Mouse (Mus musculus): Measurements from ENCODE around the gene Trip11.
"Not testable (repeated sequence)": the region's sequence is repeated elsewhere in the genome, so short reads cannot be mapped to it uniquely, and the experiment has no call there.

Trip11 gene

DNA sequence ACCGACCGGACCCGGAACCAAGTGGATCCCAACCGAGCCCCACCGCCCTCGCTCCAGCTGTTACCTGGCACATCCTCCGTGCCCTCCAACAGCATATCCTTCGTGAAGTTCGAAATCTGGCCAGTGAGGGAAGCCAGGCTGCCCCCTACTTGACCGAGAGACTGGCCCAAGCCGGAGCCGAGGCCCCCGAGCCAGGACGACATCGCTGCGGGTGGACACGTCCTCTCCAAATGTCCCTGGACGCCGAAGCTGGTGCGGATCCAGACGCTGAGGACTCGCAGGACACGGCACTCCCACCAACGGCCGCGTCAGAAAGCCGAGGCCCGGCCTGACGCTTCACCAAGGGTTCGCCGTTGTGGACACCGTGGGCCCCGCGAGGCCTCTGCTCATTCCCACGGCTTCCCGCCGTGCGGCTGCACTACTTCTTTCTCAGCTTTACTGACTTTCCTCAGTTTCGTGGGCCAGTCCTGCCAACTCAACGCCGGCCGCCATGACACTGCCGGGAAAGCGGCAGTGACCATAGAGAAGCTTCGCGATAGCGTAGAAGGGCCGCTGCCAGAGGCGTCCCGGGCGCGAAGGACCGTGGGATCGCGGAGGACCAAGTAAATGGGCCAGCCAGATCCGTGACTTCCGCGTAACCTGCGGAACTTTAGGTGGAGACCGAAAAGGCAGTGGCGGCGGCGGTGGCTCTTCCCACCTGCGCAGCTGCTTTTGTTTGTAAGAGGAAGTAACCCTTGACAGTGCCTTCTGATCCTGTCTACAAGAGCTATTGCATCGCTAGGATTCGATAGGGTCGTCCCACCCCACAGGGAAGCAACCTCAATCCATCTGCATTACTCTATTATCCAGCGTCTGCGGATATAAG lies at the start of gene Trip11:
Gene Trip11, minus strand, starts transcription at position 642 of the 865 bp plus-strand sequence.
- peak; percentile 85 for DNase-seq (ENCODE audit: low read depth, low spot score)

DNA sequence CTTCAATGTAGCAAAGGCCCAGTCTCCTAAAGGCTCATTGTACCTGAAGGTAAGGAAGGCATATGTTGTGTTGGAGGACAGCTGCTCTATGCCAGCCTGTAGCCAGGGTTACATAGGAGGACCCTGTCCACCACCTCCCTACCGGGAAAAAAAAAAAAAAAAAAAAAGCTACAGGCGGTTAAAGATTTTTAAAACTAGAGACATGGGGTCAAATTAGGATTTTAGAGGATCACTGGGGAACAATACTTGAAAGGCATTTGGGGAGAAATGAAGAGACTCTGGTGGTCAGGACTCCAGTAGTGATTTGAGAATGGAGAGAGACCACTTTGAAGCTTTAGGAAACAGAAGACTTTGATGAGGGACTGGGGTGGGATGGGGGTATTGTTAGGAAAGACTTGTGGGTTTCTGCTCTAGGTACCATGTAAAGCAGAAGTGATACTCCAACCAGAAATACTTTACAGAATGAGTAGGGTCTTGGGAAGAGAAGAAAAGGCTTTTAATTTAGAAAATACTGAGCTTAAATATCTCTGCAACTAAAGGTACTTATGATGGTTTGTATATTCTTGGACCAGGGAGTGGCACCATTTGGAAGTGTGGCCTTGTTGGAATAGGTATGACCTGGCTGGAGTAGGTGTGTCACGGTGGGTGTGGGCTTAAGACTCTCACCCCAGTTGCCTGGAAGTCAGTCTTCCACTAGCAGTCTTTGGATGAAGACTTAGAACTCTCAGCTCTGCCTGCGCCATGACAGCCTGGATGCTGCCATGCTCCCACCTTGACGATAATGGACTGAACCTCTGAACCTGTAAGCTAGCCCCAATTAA lies 46.1 kb upstream of the Trip11 start:
- DNase-seq (ENCODE audit: low read depth, low spot score): not testable (repeated sequence)

DNA sequence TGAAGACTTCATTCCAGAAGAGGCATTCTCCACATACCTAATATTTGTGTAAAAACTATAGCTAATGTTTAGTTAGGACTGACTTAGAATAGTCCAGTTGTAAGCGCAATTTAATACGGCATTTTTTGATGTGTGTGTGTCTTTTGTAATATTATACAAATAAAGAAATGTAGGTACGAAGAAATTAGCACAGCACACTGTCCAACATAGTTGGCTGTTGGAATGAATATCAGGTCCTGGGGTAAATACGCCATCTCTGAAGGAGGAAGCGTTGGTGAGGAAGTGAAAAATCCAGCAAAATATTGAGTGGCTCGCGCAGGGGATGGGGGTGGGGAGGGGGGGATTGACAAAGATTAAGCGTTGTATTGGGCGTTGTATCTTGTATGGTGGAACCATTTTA lies 45.5 kb upstream of the Trip11 start:
- no peak for DNase-seq (ENCODE audit: low read depth, low spot score)

DNA sequence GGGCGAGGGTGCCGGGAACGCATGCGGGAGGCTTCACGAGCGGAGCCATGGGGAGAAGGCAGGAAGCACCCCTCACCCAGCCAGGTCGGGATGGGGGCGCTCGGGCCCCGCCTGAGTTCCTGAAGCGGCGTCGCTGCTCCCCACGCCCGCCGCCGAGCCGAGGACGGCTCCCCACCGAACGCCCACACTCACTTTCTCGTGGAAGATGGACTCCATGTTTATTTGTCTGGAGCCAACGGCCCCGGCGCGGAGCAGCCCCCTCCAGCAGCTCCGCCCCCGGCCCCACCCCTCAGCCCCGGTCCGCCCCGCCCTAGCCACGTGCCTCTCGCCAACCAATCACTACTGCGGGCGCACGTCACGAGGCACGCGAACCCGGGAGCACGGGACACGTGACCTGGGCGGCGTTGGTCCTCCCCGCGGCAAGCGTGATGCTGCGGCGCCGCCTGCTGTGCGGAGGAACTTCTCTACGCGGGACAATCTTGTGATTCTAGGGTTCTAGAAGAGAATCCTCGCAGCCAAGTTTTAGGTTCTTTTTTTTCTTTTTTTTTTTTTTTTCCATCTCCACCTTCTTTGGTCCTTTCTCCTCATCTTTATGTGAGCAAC lies 45.0 kb upstream of the Trip11 start, which contains the start of gene Atxn3:
Gene Atxn3, minus strand, starts transcription at position 305 of the 603 bp plus-strand sequence.
- DNase-seq (ENCODE audit: low read depth, low spot score): peak; percentile 96

DNA sequence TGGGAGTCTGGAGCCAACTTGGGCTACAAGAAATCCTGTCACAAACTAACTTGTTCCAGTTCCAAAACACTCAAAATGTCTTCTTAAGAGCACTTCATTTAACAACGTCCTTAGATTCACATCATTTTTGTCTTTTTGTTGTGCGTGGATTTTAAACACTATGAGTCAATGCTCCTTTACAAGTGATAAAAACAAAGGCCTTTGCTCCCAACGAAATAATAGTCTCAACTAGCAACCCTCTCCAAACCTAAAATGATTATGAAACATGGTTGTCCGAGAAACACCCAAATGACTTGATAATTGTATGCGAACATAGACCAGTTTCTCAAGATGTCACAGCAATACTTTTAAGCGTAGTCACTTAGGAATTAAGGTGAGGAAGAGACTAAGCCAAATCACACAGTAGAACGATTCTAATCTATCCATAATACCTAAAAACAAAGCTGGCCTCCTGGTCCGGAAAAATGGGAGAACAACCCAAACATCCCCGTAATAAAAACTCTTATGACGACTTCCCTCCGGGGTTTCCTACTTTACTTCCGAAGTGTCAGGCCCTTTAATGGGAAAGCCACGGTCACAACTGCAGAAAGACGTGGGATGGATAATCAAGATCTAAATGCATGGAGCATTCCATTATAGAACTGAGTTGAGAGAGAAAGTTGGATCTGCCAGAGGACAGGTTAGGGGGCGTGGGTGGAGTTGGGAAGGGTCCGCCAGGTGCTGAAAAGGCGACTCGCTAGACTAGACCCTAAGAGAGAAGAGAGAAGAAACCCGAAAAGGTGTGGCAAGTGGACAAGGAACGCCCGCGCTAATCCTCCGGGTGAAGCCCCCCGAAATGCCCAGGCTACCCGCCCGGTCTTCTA lies 44.2 kb upstream of the Trip11 start:
- no peak for DNase-seq (ENCODE audit: low read depth, low spot score)

DNA sequence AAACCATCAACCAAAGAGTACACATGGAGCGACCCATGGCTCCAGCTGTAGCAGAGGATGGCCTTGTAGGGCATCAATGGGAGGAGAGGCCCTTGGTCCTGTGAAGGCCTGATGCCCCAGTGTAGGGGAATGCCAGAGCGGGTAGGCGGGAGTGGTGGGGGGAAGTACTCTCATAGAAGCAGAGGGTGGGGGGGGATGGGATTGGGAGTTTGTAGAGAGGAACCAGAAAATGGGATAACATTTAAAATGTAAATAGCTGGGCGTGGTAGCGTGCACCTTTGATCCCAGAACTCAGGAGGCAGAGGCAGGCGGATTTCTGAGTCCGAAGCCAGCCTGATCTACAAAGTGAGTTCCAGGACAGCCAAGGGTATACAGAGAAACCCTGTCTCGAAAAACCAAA lies 42.8 kb upstream of the Trip11 start:
- DNase-seq (ENCODE audit: low read depth, low spot score): not testable (repeated sequence)

DNA sequence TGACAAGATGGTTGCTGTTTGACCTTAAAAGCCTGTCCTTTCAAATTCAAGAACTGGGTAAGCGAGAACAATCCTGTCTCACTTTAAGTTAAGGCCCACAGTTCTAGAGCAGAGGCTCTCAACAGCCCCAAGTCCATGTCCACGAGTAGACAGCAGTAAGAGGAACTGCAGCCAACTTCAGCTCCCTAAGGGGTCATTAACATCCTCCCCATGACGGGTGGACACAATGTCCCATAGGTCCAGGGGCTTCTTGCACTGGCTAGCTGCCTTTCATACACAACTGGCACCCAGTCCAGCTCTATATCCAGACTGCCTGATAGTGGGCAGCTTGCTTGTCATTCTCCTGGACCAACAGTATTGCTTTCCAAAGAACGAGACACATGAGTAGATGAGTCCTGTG lies 35.7 kb upstream of the Trip11 start:
- no peak for DNase-seq (ENCODE audit: low read depth, low spot score)

DNA sequence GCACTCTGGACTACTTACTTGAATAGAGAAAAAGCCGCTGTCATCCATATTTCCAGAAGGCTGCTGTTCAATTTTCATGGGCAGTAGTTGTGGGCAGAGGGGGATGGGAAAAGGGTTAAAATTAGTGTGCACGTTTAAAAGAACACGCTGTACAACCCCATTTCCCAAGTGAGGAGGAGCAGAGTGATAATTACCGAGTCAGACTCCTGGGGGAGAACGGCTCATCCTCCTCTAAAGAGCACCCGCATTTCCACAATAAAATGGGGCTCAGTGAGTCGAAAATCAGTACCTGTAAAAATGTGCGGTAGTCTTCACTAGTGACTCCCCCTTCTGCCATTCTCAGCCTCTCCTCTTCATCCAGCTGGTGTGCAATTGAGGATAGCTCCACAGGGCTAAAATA lies 34.9 kb upstream of the Trip11 start:
- DNase-seq (ENCODE audit: low read depth, low spot score): no peak

DNA sequence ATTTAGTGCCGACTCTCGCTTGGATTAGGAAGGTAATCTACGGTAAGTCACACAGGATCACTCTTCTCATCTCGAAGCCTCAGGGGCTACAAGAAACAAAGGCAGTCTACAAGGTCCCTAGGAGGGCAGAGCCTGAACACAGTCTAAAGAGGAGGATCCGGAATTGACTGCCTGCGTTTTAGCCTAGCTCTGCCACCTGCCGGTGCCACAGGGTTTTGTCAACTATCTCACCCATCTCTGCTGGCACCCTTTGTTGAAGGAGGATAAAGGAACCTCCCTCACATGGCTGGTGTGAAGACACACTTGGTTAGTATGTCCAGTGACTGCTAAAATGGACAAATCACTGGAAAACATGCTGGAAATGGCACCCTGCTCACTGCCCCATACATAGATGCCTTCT lies 24.5 kb upstream of the Trip11 start:
- no peak for DNase-seq (ENCODE audit: low read depth, low spot score)

DNA sequence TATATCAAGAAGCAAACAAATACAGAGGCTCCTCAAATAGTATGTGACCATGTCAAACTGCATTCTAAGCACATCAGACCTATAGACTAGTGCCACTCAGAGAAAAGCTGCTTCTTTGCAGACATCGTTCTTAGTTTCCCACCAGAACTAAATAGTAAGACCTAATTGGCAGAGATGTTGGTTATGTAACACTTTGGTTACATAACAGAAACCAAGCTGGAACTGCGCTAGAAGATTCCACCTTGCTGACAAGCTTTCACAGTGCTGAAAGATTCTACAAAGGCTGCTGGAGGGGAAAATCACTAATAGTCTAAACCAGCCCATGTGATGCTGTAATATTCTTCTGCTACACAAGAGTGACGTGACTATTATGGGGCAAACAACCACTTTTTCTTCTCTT lies 22.2 kb upstream of the Trip11 start:
- DNase-seq (ENCODE audit: low read depth, low spot score): no peak

DNA sequence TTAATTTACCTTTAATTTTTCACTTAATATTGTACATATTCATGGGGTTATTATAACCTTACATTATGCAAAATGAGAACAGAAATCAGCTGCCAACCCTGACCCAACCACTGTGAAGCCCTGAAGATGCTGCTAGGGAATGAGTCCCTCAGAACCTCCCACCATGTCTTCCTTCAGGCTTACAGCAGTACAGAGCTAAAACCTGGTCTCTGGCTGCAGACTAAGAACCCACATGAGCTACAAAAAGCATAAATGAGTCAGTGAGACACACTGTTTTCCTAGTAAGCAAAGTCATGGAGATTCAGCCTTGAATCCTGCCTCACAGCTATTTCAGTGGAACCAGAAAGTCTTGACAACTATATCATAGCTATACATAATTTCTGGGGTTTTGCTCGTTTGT lies 15.4 kb upstream of the Trip11 start:
- no peak for DNase-seq (ENCODE audit: low read depth, low spot score)

DNA sequence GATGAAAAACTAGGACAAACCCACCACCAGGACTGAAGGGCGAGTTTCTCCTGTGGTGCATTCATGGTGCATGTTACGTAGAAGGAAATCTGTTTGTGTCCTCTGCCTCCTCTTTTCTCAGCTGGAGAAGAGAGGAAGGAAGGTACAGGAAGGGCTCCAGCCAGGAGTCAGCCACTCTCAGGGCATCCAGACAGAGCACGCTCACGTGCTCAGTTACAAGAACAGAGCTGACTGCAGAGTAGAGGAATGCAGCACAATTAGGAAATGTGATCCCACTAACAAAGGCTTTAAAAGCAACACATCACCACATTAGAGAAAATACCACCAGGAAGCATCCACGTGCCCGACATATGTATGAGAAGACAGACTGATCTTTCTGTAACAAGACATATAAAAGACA lies 9.2 kb upstream of the Trip11 start:
- no peak for DNase-seq (ENCODE audit: low read depth, low spot score)

DNA sequence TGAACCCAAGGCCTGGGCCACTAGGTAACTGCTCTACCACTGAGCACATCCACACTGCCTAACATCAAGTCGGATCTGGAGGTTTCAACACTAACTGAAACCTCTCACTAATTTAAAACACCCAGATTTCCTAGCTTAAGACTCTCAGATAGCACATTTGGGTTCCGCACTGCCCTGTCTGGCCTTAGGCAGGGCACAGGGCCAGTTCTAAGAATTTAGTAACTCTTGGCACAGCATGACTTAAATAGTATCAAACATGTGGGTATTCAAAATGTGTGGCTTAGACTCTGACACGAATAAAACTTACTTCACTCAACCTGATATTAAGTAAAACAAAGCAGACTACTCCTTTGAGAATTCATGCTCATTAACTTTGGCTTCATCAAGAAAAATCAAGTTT lies 6.8 kb upstream of the Trip11 start:
- no peak for DNase-seq (ENCODE audit: low read depth, low spot score)

DNA sequence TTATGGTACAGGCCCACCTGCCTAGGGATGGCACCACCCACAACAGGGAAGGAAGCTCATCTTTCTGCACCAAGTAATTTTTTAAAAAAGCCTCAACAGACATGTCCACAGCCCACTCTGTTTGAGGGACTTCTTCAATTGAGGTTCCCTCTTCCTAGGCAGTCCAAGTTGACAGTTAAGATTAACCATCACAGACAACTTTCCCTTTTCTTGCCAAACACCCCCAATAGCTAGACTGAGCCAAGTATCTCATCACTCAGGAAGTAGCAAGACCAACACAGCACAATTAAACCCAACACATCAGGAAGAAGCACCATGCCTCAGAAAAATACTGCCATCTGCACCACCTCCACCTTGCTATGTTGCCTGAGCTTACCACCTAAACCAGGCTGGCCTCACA lies 4.1 kb upstream of the Trip11 start:
- DNase-seq (ENCODE audit: low read depth, low spot score): no peak

DNA sequence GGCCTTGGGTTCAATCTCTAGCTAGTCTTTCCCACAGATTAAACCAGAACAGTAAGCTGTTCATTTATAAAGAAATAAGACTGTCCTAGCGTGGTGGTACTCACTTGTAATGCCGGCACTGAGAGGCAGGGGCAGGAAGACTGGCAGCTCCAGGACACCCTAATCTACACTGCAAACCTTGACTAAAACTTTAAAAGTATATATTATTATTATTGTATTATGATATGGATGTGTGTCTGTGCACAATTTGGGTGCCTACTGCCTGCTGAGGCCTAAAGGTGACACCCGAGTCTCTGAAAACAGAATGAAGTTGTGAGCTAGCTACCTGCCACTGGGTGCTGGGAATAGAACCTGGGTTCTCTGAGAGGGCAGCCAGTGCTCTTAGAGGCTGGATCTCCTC lies 1.7 kb downstream of the Trip11 start:
- DNase-seq (ENCODE audit: low read depth, low spot score): no peak

DNA sequence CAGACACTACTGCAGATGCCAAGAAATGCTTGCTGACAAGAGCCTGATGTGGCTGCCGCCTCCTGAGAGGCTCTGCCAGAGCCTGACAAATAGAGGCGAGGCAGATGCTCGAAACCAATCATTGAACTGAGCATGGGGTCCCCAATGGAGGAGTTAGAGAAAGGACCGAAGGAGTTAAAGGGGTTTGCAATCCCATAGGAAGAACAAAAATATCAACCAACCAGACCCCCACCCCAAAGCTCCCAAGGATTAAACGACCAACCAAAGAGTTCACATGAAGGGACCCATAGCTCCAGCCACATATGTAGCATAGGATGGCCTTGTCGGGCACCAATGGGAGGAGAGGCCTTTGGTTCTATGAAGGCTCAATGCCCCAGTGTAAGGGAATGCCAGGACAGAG lies 2.7 kb downstream of the Trip11 start:
- DNase-seq (ENCODE audit: low read depth, low spot score): no peak

DNA sequence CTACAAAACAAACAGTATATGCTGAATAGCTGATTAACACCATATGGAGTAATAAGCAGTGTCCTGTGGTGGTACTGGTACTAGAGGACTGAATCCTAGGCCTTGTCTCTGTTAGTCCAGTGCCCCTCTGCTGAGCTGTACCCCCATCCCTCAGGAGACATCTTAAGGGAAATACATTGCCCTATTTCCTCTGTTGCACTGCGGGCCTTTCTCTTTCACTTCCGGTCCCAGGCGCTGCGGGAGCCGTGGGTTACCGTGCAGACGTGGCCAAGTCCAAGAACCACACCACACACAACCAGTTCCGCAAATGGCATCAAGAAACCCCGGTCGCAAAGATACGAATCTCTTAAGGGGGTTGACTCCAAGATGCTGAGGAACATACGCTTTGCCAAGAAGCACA lies 7.2 kb downstream of the Trip11 start:
- no peak for DNase-seq (ENCODE audit: low read depth, low spot score)

DNA sequence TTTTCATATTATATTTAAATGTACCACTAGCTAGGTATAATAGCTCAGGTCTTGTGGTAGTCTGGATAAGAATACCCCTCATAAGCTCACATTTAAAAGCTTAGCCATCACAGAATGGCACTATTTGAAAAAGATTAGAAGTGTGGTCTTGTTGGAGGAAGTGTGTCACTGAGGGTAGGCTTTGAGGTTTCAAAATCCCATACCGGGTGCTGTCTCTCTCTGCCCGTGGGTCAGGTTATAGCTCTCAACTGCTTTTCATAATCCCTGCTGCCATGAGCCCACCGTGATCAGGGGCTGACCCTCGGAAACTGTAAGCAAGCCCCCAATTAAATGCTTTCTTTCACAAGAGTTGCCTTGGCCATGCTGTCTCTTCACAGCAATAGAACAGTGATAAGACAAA lies 8.2 kb downstream of the Trip11 start:
- no peak for DNase-seq (ENCODE audit: low read depth, low spot score)

DNA sequence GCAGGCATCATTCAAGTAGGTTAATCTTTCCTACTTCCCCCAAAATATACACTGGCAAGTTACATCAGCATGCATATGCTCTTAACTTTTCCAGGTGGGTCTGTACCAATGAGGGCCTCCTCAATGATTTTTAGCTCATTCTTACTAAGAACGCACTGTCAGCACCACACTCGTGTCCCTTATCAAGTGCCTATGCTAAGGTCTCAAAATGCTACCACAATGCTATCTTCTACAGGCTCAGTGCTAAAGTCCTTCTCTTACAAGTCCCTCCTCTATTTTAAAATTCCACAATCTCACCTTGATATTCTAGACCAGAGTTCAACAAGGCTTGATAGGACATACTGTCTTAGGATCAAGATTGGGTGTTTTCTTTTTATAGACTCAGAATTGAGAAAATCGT lies 8.9 kb downstream of the Trip11 start:
- DNase-seq (ENCODE audit: low read depth, low spot score): no peak

DNA sequence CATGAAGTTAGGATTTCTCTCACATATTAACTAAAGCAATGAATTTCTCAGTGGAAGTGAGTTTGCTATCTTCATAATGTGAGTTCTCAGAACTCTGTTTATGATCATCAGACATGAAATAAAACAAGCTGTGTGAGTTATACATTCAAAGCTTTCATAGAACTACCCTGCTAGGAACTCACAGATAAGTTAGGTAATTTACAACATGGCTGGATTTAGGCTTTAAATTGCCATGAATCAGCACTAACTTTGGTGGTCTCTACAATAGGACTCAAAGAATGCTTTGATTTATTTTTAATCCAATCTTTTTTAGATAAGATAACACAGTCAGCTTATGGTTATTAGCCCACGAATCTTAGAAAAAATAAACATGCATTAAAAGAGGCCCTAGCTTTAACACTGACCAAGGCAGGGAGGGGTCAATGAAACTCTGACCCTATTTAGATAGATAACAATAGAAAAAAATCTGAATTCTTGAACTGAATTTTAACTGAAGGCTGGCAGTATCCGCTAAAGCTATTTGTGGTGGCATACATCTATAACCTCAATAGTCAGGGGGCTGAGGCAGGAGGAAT lies 13.3 kb downstream of the Trip11 start:
- DNase-seq (ENCODE audit: low read depth, low spot score): no peak

DNA sequence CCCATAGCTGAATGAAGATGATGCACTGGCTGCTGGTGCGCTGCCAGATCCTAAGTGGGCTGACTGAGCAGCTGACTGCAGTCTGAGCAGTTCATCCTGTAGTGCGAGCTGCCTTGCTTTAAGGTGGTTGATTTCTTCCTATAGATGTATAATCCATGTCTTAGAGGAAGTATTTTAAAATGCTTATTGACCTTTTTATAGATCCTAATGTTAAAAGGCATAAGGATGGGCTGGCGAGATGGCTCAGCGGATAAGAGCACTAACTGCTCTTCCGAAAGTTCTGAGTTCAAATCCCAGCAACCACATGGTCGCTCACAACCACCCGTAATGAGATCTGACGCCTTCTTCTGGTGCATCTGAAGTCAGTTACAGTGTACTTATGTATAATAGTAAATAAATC lies 14.1 kb downstream of the Trip11 start:
- no peak for DNase-seq (ENCODE audit: low read depth, low spot score)
